Mouse (Mus musculus): Measurements from ENCODE around the gene Plekha1. TPM values are rescaled to one million over a fixed set of nuclear protein-coding genes. Genes with fewer than 3 reads are reported as not detected.

Gene Plekha1
- polyA plus RNA-seq, 1 experiment from 2014 or later, result 34.8 TPM

Small RNAs within 50 kb of the gene (microRNA-seq; reads per million reads assigned to microRNA genes)
- 0.42 reads per million for gene Mir7061

Other genes starting within 250 kb of the Plekha1 start
- 0.07 and 0.09 TPM in 2 replicates for gene Btbd16, start 91.7 kb upstream of the Plekha1 start, polyA plus RNA-seq (2014; fragmentation: Nextera tagmentation; extraction: Ambion mirVana)
- 15.8 and 16.7 TPM in 2 replicates for gene Htra1, start 70.4 kb downstream of the Plekha1 start, polyA plus RNA-seq (2014; fragmentation: Nextera tagmentation; extraction: Ambion mirVana)
- 33.3 and 78.2 TPM in 2 replicates for gene Dmbt1, start 166.3 kb downstream of the Plekha1 start, polyA plus RNA-seq (2014; fragmentation: Nextera tagmentation; extraction: Ambion mirVana)